Mouse (Mus musculus): ENCODE measurements at regions not wholly inside any gene's neighbourhood (a gene's known extent, or its start where the extent isn't known, plus 50 kb on each side); places are given as distances from the start of the nearest gene placed in this dataset.

DNA sequence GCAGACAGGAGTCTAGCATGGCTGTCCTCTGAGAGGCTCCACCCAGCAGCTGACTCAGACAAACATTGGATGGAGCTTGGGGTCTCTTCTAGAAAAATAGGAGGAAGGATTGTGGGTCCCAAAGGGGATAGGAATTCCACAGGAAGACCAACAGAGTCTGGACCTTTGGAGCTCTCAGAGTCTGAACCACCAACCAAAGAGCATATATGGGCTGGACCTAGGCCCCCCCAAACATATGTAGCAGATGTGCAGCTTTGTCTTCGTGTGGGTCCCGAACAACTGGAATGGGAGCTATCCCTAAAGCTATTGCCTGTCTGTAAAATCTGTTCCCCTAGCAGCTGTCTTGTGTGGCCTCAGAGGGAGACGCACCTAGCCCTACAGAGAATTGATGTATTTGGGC, 50.1 kb upstream of the Cpm start:
- no peak for DNase-seq

DNA sequence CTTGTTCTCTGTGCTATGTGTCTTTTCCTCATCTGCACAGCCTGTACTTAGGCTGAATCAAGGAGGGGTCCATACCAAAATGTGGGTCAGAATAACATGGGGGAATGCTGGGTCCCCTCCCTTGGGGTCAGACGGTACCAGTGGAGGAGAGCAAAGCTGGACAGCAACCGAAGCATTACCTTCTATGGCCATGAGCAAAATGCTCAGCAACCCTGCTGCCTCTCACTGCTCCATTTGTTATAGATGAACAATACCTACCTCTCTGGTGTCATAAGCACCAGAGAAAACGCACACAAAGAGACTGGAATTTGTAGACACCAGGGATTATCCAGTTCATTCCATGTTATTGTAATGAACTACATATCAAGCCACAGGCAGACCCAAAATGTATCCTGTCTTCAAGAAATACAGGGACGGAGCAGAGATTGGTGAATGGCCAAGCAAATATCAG, 50.6 kb upstream of the Cpm start:
- no peak for DNase-seq

DNA sequence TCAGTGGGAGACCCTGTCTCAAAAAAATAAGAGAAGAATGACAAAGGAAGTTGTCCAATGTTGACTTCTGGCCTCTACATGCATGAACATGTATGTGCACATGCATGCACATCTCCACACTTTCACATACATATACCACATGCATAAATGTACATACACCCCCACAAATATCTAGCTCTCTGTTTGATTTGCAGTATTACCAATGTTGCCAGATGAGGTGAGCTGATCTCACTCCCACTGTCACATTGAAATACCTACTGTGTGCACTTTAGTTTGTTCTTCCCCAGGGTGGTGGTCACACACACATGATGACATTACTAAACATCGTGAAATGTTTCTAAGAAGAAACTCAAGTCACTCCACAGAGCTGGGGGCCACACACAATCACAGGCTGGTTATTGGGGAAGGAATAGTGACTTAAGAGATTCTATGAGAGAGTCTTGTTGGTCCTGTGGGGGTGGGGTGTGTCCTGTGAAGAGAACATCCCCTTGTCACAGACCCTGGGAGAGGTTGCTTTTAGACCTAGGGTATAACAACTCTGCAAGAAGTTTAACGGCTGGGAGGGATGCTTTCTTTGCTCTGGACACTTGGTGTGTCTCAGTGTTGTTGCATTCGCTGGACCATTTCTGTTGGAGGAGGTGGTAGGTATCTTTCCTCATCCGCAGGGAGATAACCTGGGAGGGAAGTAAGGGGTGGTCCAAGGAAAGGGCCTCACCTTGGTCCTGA, 51.2 kb upstream of the Cpm start:
- no peak for DNase-seq

DNA sequence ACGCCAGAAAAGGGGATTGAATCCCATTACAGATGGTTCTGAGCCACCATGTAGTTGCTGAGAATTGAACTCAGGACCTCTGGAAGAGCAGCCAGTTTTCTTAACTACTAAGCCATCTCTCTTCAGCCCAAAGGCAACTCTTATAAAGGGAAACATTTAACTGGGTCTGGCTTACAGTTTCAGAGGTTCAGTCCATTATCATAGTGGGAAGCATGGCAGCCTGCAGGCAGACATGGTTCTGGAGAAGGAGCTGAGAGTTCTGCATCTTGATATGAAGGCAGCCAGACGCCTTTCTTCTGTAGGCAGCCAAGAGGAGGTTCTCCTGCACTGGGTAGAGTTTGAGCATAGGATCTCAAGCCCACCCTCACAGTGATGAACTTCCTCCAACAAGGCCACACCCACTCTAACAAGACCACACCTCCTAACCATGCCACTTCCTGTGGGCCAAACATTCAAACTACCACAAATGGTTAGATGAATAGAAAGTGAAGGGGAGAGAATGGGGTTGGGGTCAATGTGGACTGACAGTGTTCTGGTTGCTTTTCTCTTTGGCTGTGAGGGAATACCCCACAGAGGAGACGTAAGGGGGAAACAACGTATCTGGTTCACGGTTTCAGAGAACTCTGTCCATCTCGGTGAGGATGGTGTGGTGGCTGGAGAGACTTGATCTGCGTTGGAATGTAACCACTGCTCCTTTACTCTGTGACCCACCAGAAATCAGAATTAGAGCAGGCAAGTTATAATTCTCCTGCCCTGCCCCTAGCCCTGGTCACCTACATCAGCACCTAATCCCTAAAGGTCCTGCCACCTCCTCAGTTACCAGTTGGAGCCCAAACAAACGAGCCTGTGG, 52.2 kb upstream of the Cpm start:
- DNase-seq, result no peak

DNA sequence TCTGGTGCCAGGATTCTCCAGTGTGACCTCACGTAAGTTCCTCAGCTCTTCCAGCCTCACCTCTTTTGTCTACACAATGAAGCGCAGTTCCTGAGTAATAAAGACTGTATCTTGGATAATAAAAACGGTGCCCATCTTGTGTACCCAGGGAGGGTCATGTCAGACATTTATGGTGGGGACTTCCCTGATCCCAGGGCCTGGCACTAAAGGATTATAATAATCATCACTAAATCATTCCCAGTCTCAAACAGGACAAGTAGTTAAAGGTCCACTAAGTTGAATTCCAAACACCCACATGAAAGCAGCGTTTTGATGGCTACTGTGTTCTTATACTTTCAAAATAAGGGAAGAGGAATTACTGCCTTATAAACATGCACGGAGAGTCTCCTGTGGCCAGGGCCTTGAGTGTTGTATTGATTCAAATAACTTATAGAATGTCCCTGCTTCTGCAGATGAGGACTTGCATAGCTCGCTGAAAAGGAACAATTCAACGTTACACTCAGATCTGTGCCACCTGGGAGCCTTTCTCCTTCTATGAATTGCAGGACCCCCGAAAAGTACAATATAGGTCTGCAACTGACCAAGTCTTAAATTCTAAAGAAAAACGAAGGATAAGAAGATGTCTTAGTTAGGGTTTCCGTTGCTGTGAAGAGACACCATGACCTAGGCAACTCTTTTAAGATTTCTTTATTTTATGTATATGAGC, 53.0 kb upstream of the Cpm start:
- no peak for DNase-seq

DNA sequence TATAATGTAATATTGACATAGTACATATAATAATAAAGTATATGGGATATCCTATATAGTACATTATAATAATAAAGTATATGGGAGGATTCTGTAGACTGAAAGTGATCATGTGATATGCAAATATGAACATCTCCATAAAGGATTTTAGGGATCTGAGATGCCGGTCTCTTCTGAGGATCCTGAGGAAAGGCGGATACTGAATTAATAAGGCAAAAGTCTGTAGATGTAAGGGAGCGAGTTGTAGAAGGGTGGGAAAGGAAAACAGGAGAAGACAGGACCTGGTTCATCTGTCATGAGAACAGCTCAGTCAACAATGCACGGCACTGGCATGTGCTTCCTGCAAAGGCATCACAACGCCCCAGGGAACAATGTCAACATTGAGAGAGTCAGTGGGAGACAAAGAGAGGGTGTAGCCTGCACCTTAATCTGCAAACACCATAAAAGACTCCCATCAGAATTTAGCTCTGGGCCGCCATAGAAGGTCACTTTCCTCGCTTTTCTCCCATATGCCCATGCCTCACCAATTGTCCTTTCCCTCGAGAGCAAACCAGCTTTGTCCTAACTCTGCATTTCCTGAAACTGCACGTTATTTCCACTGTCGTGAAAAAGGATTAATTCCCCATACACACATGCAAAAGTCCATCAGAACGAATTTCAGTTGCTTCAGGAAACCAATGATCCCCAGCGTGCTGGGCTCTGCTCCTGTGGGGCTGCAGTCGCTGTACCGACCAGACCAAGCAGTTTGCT, 53.7 kb upstream of the Cpm start:
- DNase-seq, result no peak

DNA sequence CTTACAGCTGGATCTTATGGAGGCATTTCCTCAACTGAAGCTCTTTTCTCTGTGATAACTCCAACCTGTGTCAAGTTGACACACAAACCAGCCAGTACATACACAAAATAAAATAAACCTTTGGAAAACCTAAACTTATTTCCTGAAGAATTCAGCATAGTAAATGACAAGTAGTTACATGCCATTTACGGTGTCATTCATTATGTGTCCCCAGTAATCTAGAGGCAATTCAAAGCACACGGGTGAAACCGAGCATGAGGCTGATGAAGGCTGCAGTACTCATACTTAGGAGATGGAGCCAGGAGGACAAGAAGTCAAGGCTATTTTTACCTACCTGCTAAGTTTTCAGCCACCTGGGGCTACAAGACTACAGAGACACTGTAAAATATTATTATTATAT, 54.4 kb upstream of the Cpm start:
- DNase-seq, result no peak

DNA sequence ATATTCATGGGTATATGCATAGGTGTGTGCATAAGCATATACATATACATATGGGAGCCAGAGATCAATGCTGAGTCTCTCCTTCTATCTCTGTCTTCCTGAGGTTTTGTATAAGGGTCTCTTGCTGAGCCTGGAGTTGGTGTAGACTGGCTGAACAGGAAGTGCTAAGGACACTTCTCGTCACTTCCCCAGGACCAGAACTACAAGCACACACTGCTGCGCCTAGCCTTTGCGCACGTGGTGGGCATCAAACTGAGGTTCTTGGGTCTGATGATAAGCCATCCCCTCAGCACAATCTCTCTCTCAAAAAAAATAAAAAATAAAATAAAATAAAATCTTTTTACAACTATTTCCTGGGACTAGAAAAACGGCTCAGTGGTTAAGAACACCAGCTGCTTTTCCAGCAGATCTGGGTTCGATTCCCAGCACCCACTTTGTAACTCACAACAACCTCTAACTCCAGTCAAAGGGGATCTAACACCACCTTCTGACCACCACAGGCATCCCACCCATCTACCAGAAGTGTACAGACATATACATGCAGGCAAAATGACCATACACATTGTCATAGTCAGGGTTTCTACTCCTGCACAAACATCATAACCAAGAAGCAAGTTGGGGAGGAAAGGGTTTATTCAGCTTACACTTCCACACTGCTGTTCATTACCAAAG, 55.1 kb upstream of the Cpm start:
- no peak for DNase-seq

DNA sequence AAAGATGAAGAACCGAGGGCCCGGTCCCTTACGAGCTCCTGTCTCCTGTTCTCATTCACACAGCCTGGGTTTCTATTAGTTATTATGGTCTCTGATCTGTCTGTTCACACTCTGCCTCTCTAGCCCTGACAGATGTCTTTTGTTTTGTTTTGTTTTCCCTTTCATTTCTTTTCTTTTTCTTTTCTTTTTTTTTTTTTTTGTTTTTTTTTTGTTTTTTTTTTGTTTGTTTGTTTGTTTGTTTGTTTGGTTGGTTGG, 55.8 kb upstream of the Cpm start:
- no peak for DNase-seq

DNA sequence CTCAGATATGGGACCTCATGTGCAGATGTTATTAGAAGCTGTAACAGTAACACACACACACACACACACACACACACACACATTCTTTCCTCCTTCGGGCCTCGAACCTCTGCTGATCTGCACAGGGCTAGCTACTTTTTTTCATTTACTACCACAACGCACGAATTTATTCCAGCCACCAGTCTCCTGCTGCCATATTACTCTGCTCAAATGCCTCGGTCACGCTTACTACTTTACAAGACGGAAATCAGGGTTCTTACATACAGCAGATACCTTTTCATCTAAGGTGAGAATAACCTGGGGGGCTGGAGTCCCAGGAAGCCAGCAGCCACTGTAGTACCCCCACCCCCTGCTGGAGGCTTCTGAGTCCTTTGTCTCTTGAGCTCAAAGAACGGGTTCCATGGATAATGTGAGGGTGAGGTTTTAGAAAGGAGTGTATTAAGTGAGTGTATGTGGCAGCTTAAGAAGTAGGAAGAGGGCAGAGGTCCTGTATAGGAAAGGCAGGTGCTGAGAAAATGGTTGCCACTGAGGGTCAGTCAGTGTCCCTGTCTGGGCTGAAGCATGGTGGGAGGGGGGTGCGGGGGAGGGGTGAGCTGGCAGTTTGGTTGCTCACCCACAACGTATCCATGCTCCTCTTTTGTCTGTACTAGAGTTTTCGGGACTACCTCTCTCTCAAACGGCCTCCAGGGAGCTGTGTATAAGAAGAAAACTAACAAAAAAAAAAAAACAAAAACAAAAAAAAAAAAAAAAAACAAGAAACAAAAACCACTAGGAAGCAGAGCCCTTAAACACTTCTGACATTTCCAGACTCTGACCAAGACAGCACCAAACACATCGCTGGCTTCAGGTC, 56.3 kb upstream of the Cpm start:
- no peak for DNase-seq

DNA sequence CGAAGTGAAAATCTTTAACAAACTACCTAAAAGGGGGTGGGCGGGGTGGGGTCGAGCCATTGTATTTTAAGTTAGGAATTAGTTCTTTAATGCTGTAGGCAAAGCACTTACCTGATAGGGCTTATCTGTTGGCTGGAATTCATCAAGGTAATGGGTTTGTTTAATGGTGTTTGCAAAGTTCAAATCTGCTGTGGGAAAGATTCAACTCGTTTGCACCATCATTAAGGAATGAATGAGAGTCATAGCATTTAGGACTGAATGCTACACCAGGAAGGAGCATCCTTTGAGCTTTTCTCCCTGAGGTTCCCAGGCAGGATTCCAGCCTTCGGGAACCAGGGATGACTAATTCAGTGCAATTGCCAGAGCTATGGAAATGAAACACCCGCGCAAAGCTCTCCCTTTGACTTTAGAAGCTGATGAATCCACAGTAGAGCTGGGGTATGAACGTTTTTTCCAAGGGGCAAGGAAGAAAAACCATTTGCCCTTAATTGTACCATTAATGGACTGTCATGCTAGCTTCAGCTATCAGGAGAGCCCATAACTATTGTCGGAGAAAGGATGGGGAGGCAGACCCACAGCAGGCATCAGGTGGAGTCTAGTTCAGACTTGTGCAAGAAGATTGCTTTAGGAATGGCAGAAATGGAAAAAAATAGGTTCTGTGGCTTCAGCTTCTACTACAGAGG, 57.3 kb upstream of the Cpm start:
- DNase-seq, result no peak

DNA sequence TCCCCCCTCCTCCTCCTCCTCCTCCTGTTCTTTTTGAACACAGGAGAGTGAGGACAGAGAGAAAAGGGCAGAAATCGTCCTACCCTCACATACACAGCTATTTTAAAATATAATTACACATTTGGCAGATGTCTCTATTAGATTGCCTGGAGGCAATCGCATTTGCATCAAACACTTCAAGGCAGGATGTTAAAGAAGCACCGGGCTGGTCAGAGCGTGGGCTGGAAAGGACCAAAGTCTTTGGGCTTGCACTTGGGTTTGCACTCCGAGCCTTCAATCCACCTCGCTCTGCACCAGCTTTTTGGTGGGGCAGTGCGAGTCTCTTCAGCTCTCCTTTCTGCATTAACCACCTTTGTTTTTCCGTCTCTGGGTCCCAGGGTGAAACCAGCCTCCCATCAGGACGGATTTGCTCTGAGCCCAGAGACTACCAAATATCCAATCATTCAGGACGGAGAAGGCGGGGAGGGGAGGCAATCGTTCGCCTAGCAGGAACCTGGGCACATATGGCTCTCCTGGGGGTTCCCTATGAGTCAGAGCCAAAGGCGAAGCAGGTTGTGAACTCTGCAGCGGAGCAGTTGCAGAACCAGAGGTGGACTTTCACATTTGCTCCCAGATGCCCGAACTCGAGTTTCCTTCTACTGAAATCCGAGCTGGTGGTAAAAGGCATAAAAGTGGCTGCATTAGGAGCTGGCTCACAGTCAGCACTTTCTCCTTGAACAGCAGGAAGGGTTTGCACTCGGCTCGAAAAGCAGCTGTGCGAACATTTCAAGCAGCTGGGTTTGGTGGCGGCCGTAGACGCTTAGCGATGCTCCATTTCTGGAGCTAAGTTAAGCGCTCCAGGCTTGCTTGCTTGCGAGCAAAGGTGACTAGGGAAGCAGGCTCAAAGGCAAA, 58.1 kb upstream of the Cpm start:
- DNase-seq, result peak; percentile 83

DNA sequence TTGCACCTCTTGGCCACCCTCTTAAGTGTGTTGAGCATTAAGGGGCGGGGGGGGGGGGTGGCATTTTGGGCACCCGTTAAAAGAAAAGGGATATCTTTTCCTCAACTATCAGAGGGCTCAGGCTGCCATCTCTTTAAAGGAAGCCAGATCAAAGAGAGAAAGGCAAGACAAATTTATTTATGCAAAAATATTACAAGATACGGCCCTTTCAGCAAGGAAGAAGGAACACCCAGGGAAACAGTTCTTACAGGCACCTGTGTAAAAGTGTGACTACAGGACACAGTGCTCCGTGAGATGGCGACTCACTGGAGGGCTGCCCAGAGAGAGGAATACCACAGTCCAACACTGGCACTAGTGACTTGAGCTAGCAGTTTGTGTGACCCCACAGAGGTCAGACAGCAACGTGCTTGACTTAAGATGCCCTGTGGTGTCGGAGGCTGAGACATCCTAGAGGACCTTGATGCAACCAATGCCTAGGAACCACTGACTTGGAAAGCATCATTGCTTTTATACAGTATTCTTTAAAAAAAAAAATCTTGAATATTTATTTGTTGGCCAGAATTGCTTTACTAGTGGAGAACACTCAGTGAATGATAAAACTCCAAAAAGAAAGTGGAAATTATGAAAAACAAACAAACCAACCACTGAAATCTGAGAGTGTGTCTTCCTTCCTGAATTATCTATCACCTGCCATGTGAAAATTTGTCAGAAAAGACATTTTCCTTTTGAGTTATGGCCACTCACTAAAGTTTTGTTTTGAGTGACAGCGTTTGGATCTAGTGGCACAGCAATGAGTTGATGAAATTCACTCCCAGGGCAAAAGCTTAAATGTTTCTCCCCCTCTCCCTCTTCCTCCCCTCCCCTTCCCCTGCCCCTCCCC, 59.0 kb upstream of the Cpm start:
- DNase-seq, result no peak

DNA sequence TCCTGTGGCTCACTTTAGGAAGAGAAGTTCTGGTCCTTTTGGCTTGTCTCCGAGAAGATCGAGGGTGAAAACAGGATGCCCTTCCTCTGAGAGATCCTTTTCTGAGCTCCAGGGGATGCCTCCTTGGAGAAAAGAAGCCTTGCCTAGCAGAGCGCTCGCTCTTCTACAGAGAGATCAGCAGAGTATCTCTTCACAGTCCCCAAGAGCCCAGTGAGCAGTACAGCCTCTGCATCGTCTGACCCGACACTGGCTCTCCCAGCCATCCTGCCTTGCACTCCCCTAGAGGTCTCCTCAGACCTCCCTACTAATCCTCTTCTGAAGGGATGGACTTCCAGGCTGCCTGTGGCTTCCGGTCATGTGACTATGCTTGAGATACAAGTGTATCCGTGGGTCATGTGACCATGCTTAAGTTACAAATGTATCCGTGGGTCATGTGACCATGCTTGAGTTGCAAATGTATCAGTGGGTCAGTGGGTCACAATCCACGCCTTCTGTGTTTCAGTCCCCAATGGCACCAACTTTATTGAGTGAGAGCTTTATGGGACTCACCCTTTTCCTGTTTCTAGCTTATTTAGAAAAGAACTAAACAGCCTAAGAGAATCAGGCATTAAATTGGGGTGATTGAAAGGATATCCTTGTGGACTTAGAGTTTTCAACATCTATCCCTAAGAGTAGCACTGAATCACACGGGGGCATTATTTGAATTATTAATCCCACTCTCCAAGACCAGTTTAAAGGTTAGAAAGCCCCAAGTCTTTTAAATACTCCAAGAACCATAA, 59.8 kb upstream of the Cpm start:
- no peak for DNase-seq

DNA sequence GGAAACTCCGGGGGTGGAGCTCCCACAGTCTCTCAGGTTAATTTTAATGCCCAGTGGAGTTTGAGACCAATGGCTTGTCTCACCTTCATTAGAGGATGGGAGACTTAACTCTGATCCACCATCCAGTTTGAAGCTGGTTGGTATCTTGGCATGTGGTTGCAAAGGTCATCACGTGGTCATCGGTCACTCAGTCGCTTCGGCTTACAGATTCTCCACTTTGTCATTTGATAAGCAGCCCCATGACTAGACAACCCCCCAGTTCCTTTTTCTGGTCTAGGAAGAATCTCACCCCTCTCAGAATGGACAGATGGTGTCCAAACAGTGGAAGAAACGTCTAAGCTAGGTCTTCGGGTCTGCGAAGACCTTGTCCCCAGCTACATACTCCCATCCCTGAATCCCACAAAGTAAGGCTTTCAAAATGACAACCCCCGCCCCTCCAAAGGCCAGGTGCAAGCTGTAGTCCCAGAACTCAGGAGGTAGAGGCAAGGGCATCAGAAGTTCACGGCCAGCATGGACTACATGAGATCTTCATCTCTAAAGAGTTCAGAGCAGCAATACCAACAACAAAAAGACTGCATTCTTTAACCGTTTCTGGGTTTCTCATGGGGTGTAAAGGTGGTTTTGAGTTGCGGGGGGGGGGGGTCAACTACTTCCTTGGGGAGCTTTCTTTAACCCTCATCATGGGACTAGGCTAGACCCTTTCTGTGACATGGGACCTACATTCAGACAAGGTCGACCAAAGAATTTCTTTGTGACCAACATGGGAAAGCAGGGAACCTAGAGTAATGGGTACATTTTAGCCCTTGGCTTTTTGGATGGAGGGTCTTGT, 60.6 kb upstream of the Cpm start:
- DNase-seq, result no peak

DNA sequence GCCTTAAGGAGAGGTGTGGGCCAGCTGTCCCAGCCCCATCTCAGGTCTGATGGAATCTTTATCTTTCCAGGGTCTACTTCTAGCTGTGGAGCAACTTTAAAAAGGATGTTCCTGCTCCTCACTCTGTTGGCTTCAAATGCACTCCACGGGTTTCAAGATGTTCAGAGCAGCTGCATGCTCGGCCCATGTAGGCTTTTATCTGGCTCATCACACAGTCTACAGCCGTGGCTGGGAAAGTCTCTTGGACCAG, 61.2 kb upstream of the Cpm start:
- no peak for DNase-seq

DNA sequence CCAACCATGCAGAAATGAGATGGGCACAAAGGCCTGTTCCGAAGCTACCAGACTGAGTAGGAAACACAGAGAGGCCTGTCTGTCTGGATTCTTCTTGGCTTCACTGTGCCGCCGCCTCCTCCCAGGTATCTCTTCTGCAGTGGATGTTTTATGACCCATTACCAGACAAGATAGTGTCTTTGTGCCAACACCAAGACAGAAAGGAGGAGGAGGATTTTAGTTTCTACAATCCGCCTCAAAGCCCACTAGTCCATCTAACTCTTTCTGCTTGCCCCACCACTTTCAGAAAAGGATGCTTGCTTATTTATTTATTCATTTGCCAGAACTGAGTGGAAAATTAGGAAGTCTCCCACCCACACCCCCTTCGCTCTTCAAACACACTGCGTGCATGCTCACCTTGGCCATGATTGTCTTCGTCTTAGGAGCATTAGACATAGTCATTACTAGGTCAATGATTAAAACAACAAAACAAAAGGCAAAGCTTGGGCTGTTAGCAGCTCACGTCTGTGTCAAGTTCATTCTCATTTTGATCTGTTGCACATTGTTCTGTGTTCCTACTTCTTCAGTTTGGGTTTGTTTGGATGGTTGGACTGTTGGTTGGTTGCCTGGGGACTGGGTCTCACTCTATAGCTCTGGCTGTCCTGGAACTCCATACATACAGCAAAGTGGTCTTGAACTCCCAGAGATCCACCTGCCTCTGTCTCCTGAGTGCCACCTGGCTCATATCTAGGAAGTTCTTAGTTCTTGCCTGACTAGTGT, 61.7 kb upstream of the Cpm start:
- DNase-seq, result no peak
